Mouse (Mus musculus): ENCODE results near the gene Ccdc54.

DNA sequence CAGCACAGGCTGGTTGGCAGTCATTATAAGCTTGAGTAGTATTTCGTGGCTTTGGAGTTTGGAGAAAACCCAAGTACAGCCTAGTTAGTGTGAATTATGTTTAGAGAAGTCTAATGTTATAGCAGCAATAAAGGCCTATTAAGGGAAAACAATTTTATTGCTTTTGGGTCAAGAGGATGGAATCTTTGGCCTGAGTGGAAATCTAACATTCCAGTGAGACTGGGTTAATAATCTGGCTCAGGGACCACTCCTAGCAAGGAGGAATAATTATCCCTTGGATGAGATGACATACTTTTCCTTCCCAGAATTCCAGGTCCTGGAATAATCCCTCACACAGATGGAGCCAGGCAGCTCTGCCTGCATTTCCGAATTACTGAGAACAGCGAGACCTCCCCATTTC lies 11.0 kb upstream of the Ccdc54 start:
- no peak for TF ChIP-seq CTCF (IDR thresholded peaks at IDR 0.05; ENCODE audit: low read depth)
- no peak for TF ChIP-seq EP300 (IDR thresholded peaks at IDR 0.05; ENCODE audit: low read depth)

Measured in heart, postnatal 0 days (tissue).